Mouse (Mus musculus) lung, embryonic 16.5 days (tissue): ENCODE measurements around the gene Diaph3. TPM values are rescaled to one million over a fixed set of nuclear protein-coding genes. Genes with fewer than 3 reads are reported as not detected.

Source experiments
- ATAC-seq: fragments of 200-750 bp; cut with Nextera tagmentation; 2 replicates; pipeline ENCODE4 v1.8.0; 2017; ENCODE audit warnings: low read depth, mild to moderate bottlenecking, moderate library complexity
- H3K27ac ChIP-seq: fragments of 300-500 bp; sonication (generic); 2 replicates; pipeline ENCODE4 v1.5.1; 2014; ENCODE audit warnings: mild to moderate bottlenecking, control low read depth, low read length
- H3K27me3 ChIP-seq: fragments of 300-500 bp; sonication (generic); 2 replicates; pipeline ENCODE4 v1.6.1; 2014; ENCODE audit warnings: low read depth, low read length, mixed read lengths; ENCODE audit not compliant: control insufficient read depth, insufficient read depth
- H3K36me3 ChIP-seq: fragments of 300-500 bp; sonication (generic); 2 replicates; pipeline ENCODE4 v1.6.1; 2014; ENCODE audit warnings: low read length; ENCODE audit not compliant: control insufficient read depth, insufficient read depth
- H3K4me1 ChIP-seq: fragments of 300-500 bp; sonication (generic); replicated peaks from 2 replicates; pipeline ENCODE4 v1.6.1; 2014; ENCODE audit warnings: low read length, mixed read lengths; ENCODE audit not compliant: control insufficient read depth, insufficient read depth
- H3K4me2 ChIP-seq: fragments of 300-500 bp; sonication (generic); 2 replicates; pipeline ENCODE4 v1.6.1; 2014; ENCODE audit warnings: low read depth, low read length, control low read depth
- H3K4me3 ChIP-seq: fragments of 300-500 bp; sonication (generic); 2 replicates; pipeline ENCODE4 v1.5.1; 2014; ENCODE audit warnings: mild to moderate bottlenecking, low read length, control low read depth
- H3K9ac ChIP-seq: fragments of 300-500 bp; sonication (generic); 2 replicates; pipeline ENCODE4 v1.6.1; 2014; ENCODE audit warnings: low read length, control low read depth
- H3K9me3 ChIP-seq: fragments of 300-500 bp; sonication (generic); 2 replicates; pipeline ENCODE4 v1.6.1; 2016; ENCODE audit warnings: low read length; ENCODE audit not compliant: control insufficient read depth
- WGBS: fragments of 180-500 bp; shearing (Covaris S2); extraction: QIAGEN DNeasy Blood & Tissue Kit; methylation state at CpG from one replicate; pipeline ENCODE4 v1.1.7; 2014; 5-methylcytosine and 5-hydroxymethylcytosine counted together
- polyA plus RNA-seq: library from polyadenylated mRNA; unstranded; fragments of >200 nt; fragmentation: Nextera tagmentation; extraction: Ambion mirVana; gene quantifications from 2 replicates; pipeline ENCODE4 v1.2.1, GENCODE M21; 2015

Diaph3 gene
- polyA plus RNA-seq, 1 experiment from 2014 or later = 17.6 TPM

- Histone ChIP-seq H3K4me2 (no peak overlapping the region), H3K9me3 (no peaks in the 10 kb centered on the region), H3K27ac (no peak overlapping the region), H3K4me3 (no peak overlapping the region), H3K36me3 (no peaks in the 10 kb centered on the region), H3K27me3 (no peaks in the 10 kb centered on the region), H3K4me1 (no peaks in the 10 kb centered on the region), H3K9ac (no peak overlapping the region)
- WGBS = 78% methylated on average over 3 of the region's 3 CpGs
- ATAC-seq = no peak
These were observed 297.0 kb downstream of the Diaph3 start for GRCm38 (mm10) chr14:86844075-86844474.

- ATAC-seq = no peak
- Histone ChIP-seq H3K27ac (no peak overlapping the region), H3K27me3 (no peaks in the 10 kb centered on the region), H3K36me3 (no peaks in the 10 kb centered on the region), H3K4me2 (no peak overlapping the region), H3K9ac (no peak overlapping the region), H3K4me3 (no peak overlapping the region), H3K9me3 (no peaks in the 10 kb centered on the region), H3K4me1 (no peaks in the 10 kb centered on the region)
- WGBS = 60% methylated on average over 2 of the region's 2 CpGs
These were observed 303.4 kb downstream of the Diaph3 start for GRCm38 (mm10) chr14:86837642-86838041.

GRCm38 (mm10) chr14:86834851-86835250 is 306.2 kb downstream of the Diaph3 start:
- Histone ChIP-seq H3K4me3 (no peak overlapping the region), H3K4me2 (no peak overlapping the region), H3K27ac (no peak overlapping the region), H3K27me3 (no peaks in the 10 kb centered on the region), H3K9me3 (no peaks in the 10 kb centered on the region), H3K9ac (no peak overlapping the region), H3K36me3 (no peaks in the 10 kb centered on the region), H3K4me1 (no peaks in the 10 kb centered on the region)
- 75% methylated on average over 2 of the region's 2 CpGs for WGBS
- ATAC-seq = no peak

- H3K4me2 ChIP-seq = no peak overlapping the region
- 92% methylated on average over 6 of the region's 6 CpGs for WGBS
These were observed 306.8 kb downstream of the Diaph3 start for GRCm38 (mm10) chr14:86834269-86834668.

GRCm38 (mm10) chr14:86833003-86833402 is 308.0 kb downstream of the Diaph3 start:
- H3K4me3 ChIP-seq = no peak overlapping the region
- no peaks in the 10 kb centered on the region for H3K36me3 ChIP-seq
- no peak overlapping the region for H3K27ac ChIP-seq
- no peak for ATAC-seq
- no peaks in the 10 kb centered on the region for H3K9me3 ChIP-seq
- H3K27me3 ChIP-seq = no peaks in the 10 kb centered on the region
- H3K4me2 ChIP-seq = no peak overlapping the region
- H3K4me1 ChIP-seq = no peaks in the 10 kb centered on the region
- no peak overlapping the region for H3K9ac ChIP-seq
- WGBS = 80% methylated on average over 4 of the region's 4 CpGs

More at GRCm38 (mm10) chr14:86834269-86834668, 306.8 kb downstream of the Diaph3 start:
- Histone ChIP-seq H3K9ac (no peak overlapping the region), H3K27me3 (no peaks in the 10 kb centered on the region), H3K9me3 (no peaks in the 10 kb centered on the region), H3K27ac (no peak overlapping the region), H3K36me3 (no peaks in the 10 kb centered on the region), H3K4me3 (no peak overlapping the region), H3K4me1 (no peaks in the 10 kb centered on the region)
- no peak for ATAC-seq

GRCm38 (mm10) chr14:86816246-86816645 is 324.8 kb downstream of the Diaph3 start:
- Histone ChIP-seq H3K4me2 (no peak overlapping the region), H3K27me3 (no peaks in the 10 kb centered on the region), H3K36me3 (no peaks in the 10 kb centered on the region), H3K4me3 (no peak overlapping the region), H3K9me3 (no peaks in the 10 kb centered on the region), H3K4me1 (no peaks in the 10 kb centered on the region), H3K9ac (no peak overlapping the region), H3K27ac (no peak overlapping the region)
- WGBS = 91% methylated on average over 4 of the region's 4 CpGs
- no peak for ATAC-seq

GRCm38 (mm10) chr14:86788880-86789641 is 352.0 kb downstream of the Diaph3 start:
- H3K9ac ChIP-seq = no peak overlapping the region

GRCm38 (mm10) chr14:86786866-86787265 is 354.2 kb downstream of the Diaph3 start:
- Histone ChIP-seq H3K9ac (no peak overlapping the region), H3K27ac (no peak overlapping the region), H3K4me2 (no peak overlapping the region), H3K36me3 (no peaks in the 10 kb centered on the region), H3K27me3 (no peaks in the 10 kb centered on the region), H3K4me3 (no peak overlapping the region), H3K9me3 (no peaks in the 10 kb centered on the region), H3K4me1 (no peaks in the 10 kb centered on the region)
- WGBS = 20% methylated on average over 8 of the region's 8 CpGs
- no peak for ATAC-seq

More at GRCm38 (mm10) chr14:86788880-86789641, 352.0 kb downstream of the Diaph3 start:
- Histone ChIP-seq H3K4me3 (no peak overlapping the region), H3K27ac (no peak overlapping the region), H3K4me1 (no peaks in the 10 kb centered on the region), H3K4me2 (no peak overlapping the region), H3K9me3 (no peaks in the 10 kb centered on the region), H3K27me3 (no peaks in the 10 kb centered on the region), H3K36me3 (no peaks in the 10 kb centered on the region)
- ATAC-seq = no peak
- 57% methylated on average over 6 of the region's 6 CpGs for WGBS

GRCm38 (mm10) chr14:86781553-86782273 is 359.3 kb downstream of the Diaph3 start:
- H3K36me3 ChIP-seq = no peaks in the 10 kb centered on the region
- no peak for ATAC-seq
- H3K9ac ChIP-seq = no peak overlapping the region
- H3K27ac ChIP-seq = no peak overlapping the region
- H3K4me2 ChIP-seq = no peak overlapping the region
- H3K4me3 ChIP-seq = no peak overlapping the region
- no peaks in the 10 kb centered on the region for H3K9me3 ChIP-seq
- H3K4me1 ChIP-seq = no peaks in the 10 kb centered on the region
- 48% methylated on average over 6 of the region's 6 CpGs for WGBS
- no peaks in the 10 kb centered on the region for H3K27me3 ChIP-seq
